In the genomic region with DNA sequence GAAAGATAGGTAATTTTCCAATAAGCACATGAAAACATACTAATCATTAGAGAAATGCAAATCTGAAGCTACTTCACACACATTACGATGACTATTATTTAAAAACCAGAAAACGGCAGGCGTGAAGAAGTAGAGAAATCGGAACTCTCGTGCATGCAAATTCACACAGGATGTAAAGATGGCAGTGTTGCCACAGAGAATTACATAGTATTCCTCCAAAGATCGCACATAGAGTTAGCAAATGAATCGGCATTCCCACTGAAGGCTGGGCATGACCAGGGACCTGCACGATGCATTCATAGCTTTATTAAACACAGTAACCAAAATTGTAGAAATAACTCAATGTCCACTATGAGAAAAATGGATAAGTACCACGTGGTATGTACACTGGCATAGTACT, we compare ENCODE assay signal across 21 mouse cellular contexts.
"Had no signal": no experiment of that assay in that cellular context is flagged by ENCODE, and none has a peak within 500 bp of the region (broad histone marks: within the 10 kb centered on the region; RNA-seq: fewer than 3 reads in every experiment).

No protein-coding gene starts in this region.

- H3K4me2 ChIP-seq: limb, embryonic 13.5 days; liver, embryonic 12.5 days; liver, embryonic 15.5 days; lung, embryonic 15.5 days; midbrain, embryonic 11.5 days; stomach, embryonic 15.5 days had no signal

- ATAC-seq: intestine, postnatal 0 days; liver, embryonic 12.5 days had no signal

- DNase-seq: kidney, adult 2 months; kidney, postnatal 10 days; kidney, postnatal 36 days; layer of hippocampus, adult 9-11 months; liver; lung, adult 18-20 months; lung, postnatal 10 days; lung, postnatal 36 days; retina, postnatal 1 day; right cerebral cortex, postnatal 25 days; spleen, adult 18-20 months; thymus, postnatal 25 days had no signal

- H3K4me3 ChIP-seq: limb, embryonic 10.5 days; limb, embryonic 13.5 days; liver, embryonic 12.5 days; liver, embryonic 15.5 days; lung, embryonic 15.5 days; megakaryocyte, embryonic 14.5 days; stomach, embryonic 15.5 days had no signal

- H3K9me3 ChIP-seq: limb, embryonic 10.5 days; limb, embryonic 13.5 days; liver, embryonic 12.5 days; liver, embryonic 15.5 days; lung, embryonic 15.5 days; stomach, embryonic 15.5 days had no signal

- H3K4me1 ChIP-seq: liver, embryonic 12.5 days; liver, embryonic 15.5 days; lung, embryonic 15.5 days; megakaryocyte, embryonic 14.5 days; stomach, embryonic 15.5 days had no signal

- H3K27me3 ChIP-seq: liver, embryonic 12.5 days; liver, embryonic 15.5 days; lung, embryonic 15.5 days; megakaryocyte, embryonic 14.5 days; stomach, embryonic 15.5 days had no signal

- H3K9ac ChIP-seq: limb, embryonic 13.5 days; liver, embryonic 12.5 days; liver, embryonic 15.5 days; lung, embryonic 15.5 days; stomach, embryonic 15.5 days had no signal

- H3K36me3 ChIP-seq: limb, embryonic 10.5 days; limb, embryonic 13.5 days; liver, embryonic 12.5 days; liver, embryonic 15.5 days; lung, embryonic 15.5 days; stomach, embryonic 15.5 days had no signal

- H3K27ac ChIP-seq: limb, embryonic 10.5 days; limb, embryonic 13.5 days; liver, embryonic 12.5 days; liver, embryonic 15.5 days; lung, embryonic 15.5 days; stomach, embryonic 15.5 days had no signal
